Mouse (Mus musculus) lung, postnatal 0 days (tissue): Measurements from ENCODE around the gene Ddx23. TPM values are rescaled to one million over a fixed set of nuclear protein-coding genes. Genes with fewer than 3 reads are reported as not detected.

Source experiments
- ATAC-seq: fragments of 200-750 bp; cut with Nextera tagmentation; 2 replicates; pipeline ENCODE4 v1.8.0; 2017; ENCODE audit warnings: moderate library complexity
- DNase-seq: peaks from one replicate; pipeline ENCODE4 v3.0.0-alpha.2; 2016; ENCODE audit warnings: low spot score
- H3K27ac ChIP-seq: fragments of 300-500 bp; sonication (generic); 2 replicates; pipeline ENCODE4 v1.5.1; 2014; ENCODE audit warnings: antibody characterized with exemption, mild to moderate bottlenecking, low read length, mixed read lengths
- H3K27me3 ChIP-seq: fragments of 300-500 bp; sonication (generic); replicated peaks from 2 replicates; pipeline ENCODE4 v1.6.1; 2014; ENCODE audit warnings: low read length, mixed read lengths; ENCODE audit not compliant: insufficient read depth
- H3K36me3 ChIP-seq: fragments of 300-500 bp; sonication (generic); 2 replicates; pipeline ENCODE4 v1.6.1; 2014; ENCODE audit warnings: low read length, mixed read lengths; ENCODE audit not compliant: insufficient read depth
- H3K4me1 ChIP-seq: fragments of 300-500 bp; sonication (generic); 2 replicates; pipeline ENCODE4 v1.6.1; 2014; ENCODE audit warnings: antibody characterized with exemption, low read depth, low read length, mixed read lengths; ENCODE audit not compliant: insufficient read depth
- H3K4me2 ChIP-seq: fragments of 300-500 bp; sonication (generic); replicated peaks from 2 replicates; pipeline ENCODE4 v1.6.1; 2014; ENCODE audit warnings: low read depth, mild to moderate bottlenecking, low read length, moderate library complexity, mixed read lengths
- H3K4me3 ChIP-seq: fragments of 300-500 bp; sonication (generic); 2 replicates; pipeline ENCODE4 v1.5.1; 2014; ENCODE audit warnings: low read depth, low read length
- H3K9ac ChIP-seq: fragments of 300-500 bp; sonication (generic); replicated peaks from 2 replicates; pipeline ENCODE4 v1.6.1; 2014; ENCODE audit warnings: low read depth, mild to moderate bottlenecking
- H3K9me3 ChIP-seq: fragments of 300-500 bp; sonication (generic); 2 replicates; pipeline ENCODE4 v1.6.1; 2016; ENCODE audit warnings: low read length, mixed read lengths
- CTCF ChIP-seq: IDR thresholded peaks from 2 replicates; pipeline ENCODE4 v1.5.1; 2016; ENCODE audit warnings: antibody characterized with exemption, mild to moderate bottlenecking
- EP300 ChIP-seq: IDR thresholded peaks from 2 replicates; pipeline ENCODE4 v1.6.1; 2016; ENCODE audit warnings: antibody characterized with exemption, mild to moderate bottlenecking, control low read depth
- WGBS: fragments of 180-500 bp; shearing (Covaris S2); extraction: QIAGEN DNeasy Blood & Tissue Kit; methylation state at CpG from one replicate; pipeline ENCODE4 v1.1.7; 2014; 5-methylcytosine and 5-hydroxymethylcytosine counted together
- polyA plus RNA-seq: library from polyadenylated mRNA; unstranded; fragments of >200 nt; fragmentation: Nextera tagmentation; extraction: Ambion mirVana; gene quantifications from 2 replicates; pipeline ENCODE4 v1.2.1, GENCODE M21; 2015

Ddx23 gene
- 14.5 and 17.5 TPM in 2 replicates for polyA plus RNA-seq

DNA sequence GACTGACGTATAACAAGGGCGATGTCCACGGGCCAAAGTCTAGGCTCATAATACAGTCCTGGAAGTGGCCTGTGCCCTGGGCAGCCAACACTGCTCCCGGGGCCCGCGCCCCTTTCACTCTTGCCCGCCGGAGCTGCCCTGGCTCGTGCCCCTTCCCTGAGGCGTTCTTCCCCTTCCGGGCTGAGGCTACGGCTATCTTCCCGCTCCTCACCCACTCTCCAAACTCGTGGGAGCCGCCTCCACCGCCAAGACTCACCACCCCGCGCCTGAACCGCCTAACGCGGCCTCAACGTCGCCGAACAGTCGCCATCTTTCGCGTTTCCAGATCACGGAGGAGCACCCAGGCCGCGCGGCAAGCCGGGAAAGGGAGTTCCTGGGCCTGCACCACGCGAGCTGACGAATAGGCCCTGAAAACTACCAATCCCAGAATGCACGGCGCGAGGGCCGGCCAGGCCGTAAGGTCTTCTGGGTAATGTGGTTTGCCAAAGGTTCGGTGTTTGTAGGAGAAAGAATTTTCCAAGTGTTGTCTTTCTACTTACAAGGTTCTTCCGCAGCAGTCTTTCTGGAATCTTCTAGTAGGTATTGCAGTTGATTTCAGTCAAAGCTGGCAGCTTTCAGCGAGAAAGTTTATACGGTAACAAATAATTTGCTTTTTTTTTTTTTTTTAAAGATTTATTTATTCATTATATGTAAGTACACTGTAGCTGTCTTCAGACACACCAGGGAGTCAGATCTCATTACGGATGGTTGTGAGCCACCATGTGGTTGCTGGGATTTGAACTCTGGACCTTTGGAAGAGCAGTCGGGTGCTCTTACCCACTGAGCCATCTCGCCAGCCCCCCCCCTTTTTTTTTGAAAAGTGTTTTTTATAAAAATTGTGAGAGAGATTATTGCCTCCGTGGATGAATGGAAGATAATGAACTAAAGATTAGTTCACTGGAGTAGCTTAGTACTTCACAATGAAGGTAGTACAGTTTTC, at the start of gene Ddx23:
TSS of gene Ddx23 (minus strand) at position 328 of the 979 bp plus-strand sequence.
- Histone ChIP-seq H3K4me3 (peak within 1 kb of the TSS; percentile 81), H3K4me1 (no peaks in the 10 kb centered on the region), H3K9ac (peak within 1 kb of the TSS; percentile 95), H3K9me3 (no peaks in the 10 kb centered on the region), H3K27ac (peak within 1 kb of the TSS; percentile 95), H3K4me2 (peak within 1 kb of the TSS; percentile 61), H3K27me3 (no peaks in the 10 kb centered on the region), H3K36me3 (peaks cover 5% of the 10 kb centered on the region)
- TF ChIP-seq EP300: no peak
- no peak for TF ChIP-seq CTCF
- WGBS: 4% methylated on average over 47 of the region's 48 CpGs
- ATAC-seq: peak; percentile 98
- peak; percentile 98 for DNase-seq

DNA sequence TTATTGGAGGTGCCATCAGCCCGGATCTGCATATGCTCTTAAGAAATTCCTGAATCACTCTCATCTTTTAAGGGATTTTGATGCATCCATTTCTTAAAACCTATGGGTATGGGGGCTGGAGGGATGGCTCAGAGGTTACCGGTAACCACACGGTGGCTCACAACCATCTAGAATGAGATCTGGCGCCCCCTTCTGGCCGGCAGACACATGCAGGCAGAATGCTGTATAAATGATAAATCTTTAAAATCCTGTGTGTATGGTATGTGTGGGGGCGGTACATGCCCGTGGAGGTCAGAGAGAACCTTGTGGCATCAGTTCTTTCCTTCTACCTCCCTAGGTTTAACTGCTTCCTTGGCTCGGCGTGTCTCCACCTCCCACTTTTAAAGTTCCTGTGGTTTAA, 47.7 kb upstream of the Ddx23 start:
- Histone ChIP-seq H3K4me1 (no peaks in the 10 kb centered on the region), H3K4me2 (no peak overlapping the region), H3K27ac (no peak overlapping the region), H3K36me3 (no peaks in the 10 kb centered on the region), H3K9ac (no peak overlapping the region), H3K27me3 (no peaks in the 10 kb centered on the region), H3K9me3 (no peaks in the 10 kb centered on the region), H3K4me3 (no peak overlapping the region)
- TF ChIP-seq CTCF (peak; percentile 87), EP300 (no peak)
- ATAC-seq (0 out of 2 replicates have a peak, but pooled peaks have one; percentile 23), DNase-seq (peak; percentile 66)
- 15% methylated on average over 9 of the region's 9 CpGs for WGBS

- Histone ChIP-seq H3K9ac (no peak within 1 kb of the TSS), H3K36me3 (no peaks in the 10 kb centered on the region), H3K27me3 (peaks cover under 1% of the 10 kb centered on the region; the same call in 1 of the 2 replicates), H3K4me3 (peak within 1 kb of the TSS; percentile 23; the same call in 1 of the 2 replicates), H3K27ac (no peak within 1 kb of the TSS), H3K9me3 (no peaks in the 10 kb centered on the region), H3K4me1 (no peaks in the 10 kb centered on the region), H3K4me2 (peak within 1 kb of the TSS; percentile 41)
- TF ChIP-seq EP300 (no peak), CTCF (peak; percentile 83)
- ATAC-seq: peak; percentile 94
- peak; percentile 97 for DNase-seq
- 16% methylated on average over 16 of the region's 16 CpGs for WGBS
These were observed 45.2 kb upstream of the Ddx23 start, which contains the start of gene Ccdc65 for GRCm38 (mm10) chr15:98707766-98708372. TSS of gene Ccdc65 (plus strand) at chr15:98708207.

GRCm38 (mm10) chr15:98704312-98704711, 41.6 kb upstream of the Ddx23 start:
- 0 out of 2 replicates have a peak, but pooled peaks cover 3% of the 10 kb centered on the region for H3K4me1 ChIP-seq
- ATAC-seq: no peak
- 51% methylated on average over 9 of the region's 9 CpGs for WGBS
- no peak for DNase-seq
- TF ChIP-seq EP300 (no peak), CTCF (no peak)
- no peak overlapping the region for H3K4me3 ChIP-seq
- no peak overlapping the region for H3K9ac ChIP-seq
- peaks cover 27% of the 10 kb centered on the region for H3K27me3 ChIP-seq
- H3K9me3 ChIP-seq: no peaks in the 10 kb centered on the region
- no peaks in the 10 kb centered on the region for H3K36me3 ChIP-seq
- H3K27ac ChIP-seq: no peak overlapping the region
- H3K4me2 ChIP-seq: no peak overlapping the region

GRCm38 (mm10) chr15:98699190-98700105, 36.8 kb upstream of the Ddx23 start:
- Histone ChIP-seq H3K27me3 (peaks cover 27% of the 10 kb centered on the region), H3K9me3 (no peaks in the 10 kb centered on the region), H3K4me2 (peak overlapping the region; percentile 27), H3K9ac (no peak overlapping the region), H3K4me3 (no peak overlapping the region), H3K27ac (no peak overlapping the region), H3K4me1 (0 out of 2 replicates have a peak, but pooled peaks cover 5% of the 10 kb centered on the region), H3K36me3 (no peaks in the 10 kb centered on the region)
- peak; percentile 91 for DNase-seq
- peak; percentile 92 for ATAC-seq
- TF ChIP-seq EP300: no peak
- peak; percentile 97 for TF ChIP-seq CTCF
- 5% methylated on average over 40 of the region's 40 CpGs for WGBS
